Mouse (Mus musculus): ENCODE results near the gene Ttc41. TPM values are rescaled to one million over a fixed set of nuclear protein-coding genes. Genes with fewer than 3 reads are reported as not detected.
A peak's percentile ranks its signal among the peaks of the same experiment; 100 is the strongest.

Ttc41 gene
- total RNA-seq, 2 experiments from 2014 or later, result 2.2 to 2.5 TPM

DNA sequence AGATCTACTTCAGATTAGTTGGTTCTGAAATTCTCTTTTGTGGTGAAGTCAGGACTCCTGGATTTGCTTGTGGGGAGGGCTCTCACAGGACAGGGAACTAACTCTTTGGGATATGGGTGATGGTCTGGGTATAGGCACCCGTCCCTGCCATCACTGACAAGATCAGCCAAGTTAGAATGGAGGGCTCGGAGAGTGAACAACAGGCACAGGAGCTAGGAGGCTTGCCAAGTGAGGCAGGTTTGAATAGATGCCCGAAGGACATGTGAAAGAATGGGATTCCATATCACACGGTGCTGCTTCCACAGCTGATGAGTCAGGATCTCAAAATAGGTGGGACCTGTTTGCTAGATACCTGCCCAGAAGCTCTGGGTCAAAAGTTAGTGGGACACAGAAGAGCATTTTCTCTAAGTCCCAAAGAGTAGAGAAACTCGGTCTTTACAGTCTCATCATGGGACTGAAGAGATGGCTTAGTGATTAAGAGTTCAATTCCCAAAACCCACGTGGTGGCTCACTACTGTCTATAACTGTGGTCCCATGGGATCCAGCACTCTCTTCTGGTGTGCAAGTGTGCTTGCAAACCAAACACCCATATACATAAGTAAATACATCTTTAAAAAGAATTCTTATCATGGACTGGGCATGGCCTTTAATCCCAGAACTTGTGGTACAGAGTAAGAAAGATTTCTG lies 50.3 kb downstream of the Ttc41 start:
- no peak for DNase-seq

DNA sequence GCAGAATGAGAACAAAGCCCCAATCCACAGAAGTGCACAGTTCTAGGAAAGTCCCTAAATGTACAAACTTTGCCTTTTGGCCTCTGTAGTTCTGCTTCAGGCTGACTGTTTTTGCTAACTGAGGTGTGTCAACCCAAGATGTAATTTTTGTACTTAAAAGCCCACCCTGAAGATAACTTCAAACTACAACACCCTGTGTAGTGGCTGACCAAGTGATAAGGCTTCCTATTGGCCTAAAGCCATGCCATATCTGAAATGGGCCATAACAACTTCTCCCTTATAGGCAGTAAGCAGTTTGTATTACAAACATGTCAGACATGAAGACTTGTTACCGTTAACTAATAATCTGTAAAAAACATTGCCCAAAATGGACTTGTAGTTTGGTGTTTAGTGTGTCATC lies 52.1 kb downstream of the Ttc41 start:
- no peak for DNase-seq

DNA sequence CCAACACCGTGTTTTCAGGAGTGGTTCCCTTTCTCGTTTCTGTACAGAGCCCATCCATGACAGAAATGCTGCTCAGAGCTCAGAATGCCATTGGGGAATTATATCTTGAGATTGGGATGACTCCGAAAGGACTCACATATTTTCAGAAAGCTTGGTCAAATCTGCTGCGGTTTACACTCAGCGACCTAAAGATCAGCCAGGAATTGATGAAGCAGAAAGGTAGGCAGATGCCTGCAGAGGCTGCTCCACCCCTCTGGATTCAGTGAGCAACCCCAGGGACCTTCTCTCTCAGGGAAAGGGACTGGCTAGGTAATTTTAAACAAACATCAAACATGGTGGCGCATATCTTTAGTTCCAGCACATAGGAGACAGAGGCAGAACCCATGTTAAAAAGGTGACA lies 52.6 kb downstream of the Ttc41 start:
- no peak for DNase-seq

- no peak for DNase-seq
These were observed 55.6 kb downstream of the Ttc41 start for GRCm38 (mm10) chr10:86761236-86761635.

GRCm38 (mm10) chr10:86761722-86762383 lies 56.2 kb downstream of the Ttc41 start:
- DNase-seq, result no peak

- no peak for DNase-seq
These were observed 56.7 kb downstream of the Ttc41 start for GRCm38 (mm10) chr10:86762384-86762730.

- no peak for DNase-seq
These were observed 58.1 kb downstream of the Ttc41 start, which contains the start of gene Gm49358 for GRCm38 (mm10) chr10:86763672-86764071. TSS of gene Gm49358 (plus strand) at chr10:86763972.

- no peak for DNase-seq
These were observed 59.8 kb downstream of the Ttc41 start for GRCm38 (mm10) chr10:86765344-86765966.

GRCm38 (mm10) chr10:86769216-86769615 lies 63.6 kb downstream of the Ttc41 start:
- DNase-seq, result no peak

GRCm38 (mm10) chr10:86769797-86770196 lies 64.2 kb downstream of the Ttc41 start:
- peak; percentile 29 for DNase-seq

- DNase-seq, result no peak
These were observed 66.1 kb downstream of the Ttc41 start for GRCm38 (mm10) chr10:86771701-86772100.

- peak; percentile 34 for DNase-seq
These were observed 66.6 kb downstream of the Ttc41 start for GRCm38 (mm10) chr10:86772231-86772631.

- no peak for DNase-seq
These were observed 67.7 kb downstream of the Ttc41 start for GRCm38 (mm10) chr10:86773360-86773759.

- no peak for DNase-seq
These were observed 70.7 kb downstream of the Ttc41 start for GRCm38 (mm10) chr10:86776281-86776680.

GRCm38 (mm10) chr10:86777614-86778319 lies 72.2 kb downstream of the Ttc41 start:
- no peak for DNase-seq

DNA sequence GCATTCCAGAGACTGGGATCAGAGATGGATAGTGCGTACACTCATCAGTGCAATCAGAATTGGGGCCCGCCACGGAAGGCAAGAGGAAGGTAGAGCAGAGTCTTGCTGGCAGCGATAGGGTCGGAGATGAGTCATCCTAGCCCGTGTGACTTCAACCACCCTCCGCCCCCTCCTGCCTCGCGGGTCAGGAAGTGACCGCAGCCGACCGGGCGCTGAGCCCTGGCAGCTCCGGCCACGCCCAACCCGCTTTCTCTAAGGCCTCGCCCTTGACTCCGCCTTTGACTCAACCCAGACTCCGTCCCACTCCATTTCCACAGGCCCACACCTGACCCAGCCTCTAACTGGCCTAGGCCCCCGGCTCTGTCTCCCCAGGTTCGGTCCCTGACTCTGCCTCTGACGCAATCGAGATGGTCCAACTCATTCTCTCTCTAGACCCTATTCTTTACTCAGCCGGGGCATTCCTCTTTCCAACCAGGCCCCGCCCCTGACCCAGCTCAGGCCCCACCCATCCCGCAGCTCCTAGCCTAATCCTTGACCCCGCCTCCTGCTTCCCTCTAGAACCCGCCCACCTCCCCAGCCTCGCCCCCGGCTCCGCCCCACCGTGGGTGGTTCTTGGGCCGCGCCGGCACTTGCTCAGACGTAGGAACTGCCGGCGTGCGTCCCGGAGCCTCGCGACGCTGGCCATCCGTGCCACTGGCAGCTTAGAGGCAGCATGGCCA lies 72.9 kb downstream of the Ttc41 start, which contains the start of gene Nt5dc3:
Nt5dc3 (plus strand) TSS at position 608 of the 719 bp plus-strand sequence.
- DNase-seq, result peak; percentile 98

DNA sequence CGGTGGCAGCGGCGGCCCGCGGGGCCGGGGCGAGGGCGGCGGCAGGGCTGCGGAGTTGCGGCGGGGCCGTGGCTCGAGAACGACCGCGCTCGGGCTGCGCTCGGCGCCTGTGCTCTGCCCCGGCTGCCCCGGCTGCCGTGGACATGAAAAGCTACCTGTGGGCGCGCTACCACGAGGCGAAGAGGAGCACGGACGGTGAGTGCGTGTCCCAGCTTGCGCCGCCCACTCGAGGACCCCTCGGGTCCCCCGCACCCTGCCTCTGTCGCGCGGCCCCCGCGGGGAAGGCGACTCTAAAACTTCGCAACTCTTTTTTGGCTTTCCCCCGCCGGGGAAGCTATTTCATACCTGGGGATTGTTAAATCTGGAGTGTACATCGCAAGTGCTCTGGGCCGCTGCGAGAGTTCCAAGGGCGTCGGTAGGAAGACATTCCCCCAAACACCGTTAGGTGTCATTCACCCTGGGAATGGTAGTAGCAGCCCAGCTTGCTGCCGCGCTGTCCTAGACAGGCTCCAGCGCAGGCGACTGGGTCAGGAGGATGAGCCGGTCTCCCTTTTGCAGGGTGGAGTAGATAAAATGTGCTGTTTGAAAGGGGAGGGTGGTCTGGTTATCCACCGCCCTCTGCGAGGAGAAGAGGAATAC lies 73.6 kb downstream of the Ttc41 start:
- peak; percentile 60 for DNase-seq

- DNase-seq, result no peak
These were observed 74.3 kb downstream of the Ttc41 start for GRCm38 (mm10) chr10:86779816-86780500.

GRCm38 (mm10) chr10:86781641-86782040 lies 76.0 kb downstream of the Ttc41 start:
- DNase-seq, result no peak

GRCm38 (mm10) chr10:86782656-86783055 lies 77.0 kb downstream of the Ttc41 start:
- no peak for DNase-seq

GRCm38 (mm10) chr10:86783561-86783960 lies 78.0 kb downstream of the Ttc41 start:
- DNase-seq, result no peak

Measured in adrenal gland, postnatal 10 days (tissue).